Mouse (Mus musculus) CD8-positive naive resting alpha-beta T cell, adult 57 days (primary cell): ENCODE data around the gene Cubn. TPM values are rescaled to one million over a fixed set of nuclear protein-coding genes. Genes with fewer than 3 reads are reported as not detected.

Experiments used
- total RNA-seq: library from RNA; stranded (reverse); gene quantifications from one replicate; pipeline ENCODE4 v1.2.4, GENCODE M21; 2023

The Cubn gene
- not detected for total RNA-seq

DNA sequence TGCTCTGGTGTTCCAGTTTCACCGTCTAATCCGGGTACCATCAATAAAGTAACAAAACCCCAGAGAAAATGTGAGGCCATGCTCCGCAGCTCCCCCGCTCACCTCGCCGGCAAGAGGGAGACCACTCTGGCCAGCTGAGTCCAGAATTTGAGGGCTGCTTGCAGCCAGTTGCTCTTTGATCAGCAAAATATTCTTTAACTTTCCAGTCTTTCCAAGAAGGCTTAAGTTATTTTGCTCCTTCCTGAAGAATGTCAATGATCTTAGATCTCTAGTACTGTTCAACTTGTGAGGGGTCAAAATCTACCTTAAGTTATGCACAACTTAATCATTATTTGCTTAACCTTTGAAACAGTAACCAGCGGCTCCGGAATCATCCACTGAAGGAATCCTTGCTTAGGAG is at the start of gene Cubn:
Gene Cubn (minus strand): TSS at position 80 of the 400 bp plus-strand sequence.

DNA sequence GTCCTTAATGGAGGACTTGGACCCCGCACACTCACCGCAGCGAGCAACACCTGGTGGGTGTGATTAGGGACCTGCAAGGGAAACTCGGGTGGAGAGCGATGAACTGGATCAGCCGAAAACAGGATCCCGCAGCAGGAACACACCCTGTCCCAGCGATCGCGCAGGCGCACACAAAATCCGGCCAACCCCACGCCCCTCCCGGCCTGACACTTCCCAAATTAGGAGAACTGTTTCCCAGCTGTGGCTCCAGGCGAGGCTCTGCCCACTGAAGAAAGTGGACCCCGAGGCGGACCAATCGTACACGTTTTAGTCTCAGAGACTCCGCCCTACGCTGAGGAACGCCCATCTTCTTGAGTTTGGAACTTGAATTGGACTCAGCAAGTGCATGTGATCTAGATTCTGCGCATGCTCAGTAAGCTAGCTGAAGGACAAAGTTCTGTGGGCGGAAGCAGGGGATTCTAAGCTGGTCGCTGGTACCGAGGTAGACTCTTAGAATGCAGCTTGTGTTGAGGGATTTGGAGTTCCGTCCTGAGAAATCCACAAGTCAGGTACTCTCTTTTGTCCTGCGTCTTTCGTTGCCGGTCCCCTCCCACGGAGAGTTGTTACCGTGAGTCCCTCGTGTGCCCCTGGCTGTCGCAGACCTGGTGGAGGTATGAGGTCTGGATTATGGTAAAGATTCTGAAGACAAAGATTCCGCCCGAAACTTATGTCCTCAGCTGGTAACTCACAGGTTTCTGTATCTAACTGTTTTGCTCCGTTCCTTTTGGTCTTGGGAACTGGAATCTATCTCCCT is 220.3 kb downstream of the Cubn start, which contains the start of gene Rsu1:
Gene Rsu1 (minus strand): TSS at position 251 of the 793 bp plus-strand sequence.

Other genes with a start within 250 kb of the Cubn start
- 41.4 TPM for gene Rsu1, start 220.4 kb downstream of the Cubn start, total RNA-seq
- gene Trdmt1, start 52.9 kb upstream of the Cubn start, total RNA-seq, result 8.8 TPM
- 462 TPM for gene Vim, start 82.1 kb upstream of the Cubn start, total RNA-seq